Mouse (Mus musculus) left cerebral cortex, adult 2 months (tissue): ENCODE data around the gene Smad1. TPM values are rescaled to one million over a fixed set of nuclear protein-coding genes. Genes with fewer than 3 reads are reported as not detected.

ENCODE experiments used
- DNase-seq, 2 experiments: peaks; one replicate each; pipeline ENCODE4 v3.0.0; 2021 to 2022; ENCODE audit warnings: low spot score in 2 of 2, mixed read lengths in 1 of 2; ENCODE audit errors: extremely low spot score in 1 of 2
- H3K27ac ChIP-seq: fragments of 200-600 bp; 2 replicates; pipeline ENCODE4 v1.8.1; 2022
- H3K4me3 ChIP-seq: fragments of 200-600 bp; 2 replicates; pipeline ENCODE4 v1.8.1; 2022
- CTCF ChIP-seq: fragments of 200-600 bp; IDR thresholded peaks from 2 replicates; pipeline ENCODE4 v1.8.1; 2022; ENCODE audit warnings: antibody characterized with exemption, mild to moderate bottlenecking, moderate library complexity
- intact Hi-C: fragments of 180-260 bp; cut with DNase I; formaldehyde crosslinking; loops from one replicate; pipeline ENCODE4 v1.15.1; 2025
- total RNA-seq, 2 experiments: library from RNA; stranded (reverse); gene quantifications; 2 replicates each; pipeline ENCODE4 v1.2.3; 2021

Gene Smad1
- total RNA-seq, 2 experiments from 2014 or later: 30.8 to 32.9 TPM

DNA sequence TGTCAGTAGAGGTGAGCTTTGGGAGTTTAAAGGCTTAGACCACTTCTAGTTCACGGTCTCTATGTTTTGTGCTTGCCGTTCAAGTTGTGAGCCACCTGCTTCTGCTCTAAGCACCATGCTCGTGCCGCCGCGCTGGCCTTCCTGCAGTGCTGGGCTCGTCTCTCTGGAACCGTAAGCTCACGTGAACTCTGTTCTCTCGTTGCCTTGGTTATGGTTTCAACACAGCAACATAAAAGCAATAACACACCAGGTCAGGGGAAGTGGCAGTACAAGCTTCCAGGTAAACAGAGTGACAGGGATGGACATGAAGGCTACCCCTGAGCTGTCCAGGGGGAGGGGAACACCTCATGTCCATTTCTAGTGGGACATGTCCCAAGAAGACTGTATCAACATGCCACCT is 52.9 kb downstream of the Smad1 start:
- DNase-seq: no peak
- TF ChIP-seq CTCF: no peak
- H3K27ac ChIP-seq: no peak overlapping the region
- intact Hi-C loops: no loop called here
- no peak overlapping the region for H3K4me3 ChIP-seq

DNA sequence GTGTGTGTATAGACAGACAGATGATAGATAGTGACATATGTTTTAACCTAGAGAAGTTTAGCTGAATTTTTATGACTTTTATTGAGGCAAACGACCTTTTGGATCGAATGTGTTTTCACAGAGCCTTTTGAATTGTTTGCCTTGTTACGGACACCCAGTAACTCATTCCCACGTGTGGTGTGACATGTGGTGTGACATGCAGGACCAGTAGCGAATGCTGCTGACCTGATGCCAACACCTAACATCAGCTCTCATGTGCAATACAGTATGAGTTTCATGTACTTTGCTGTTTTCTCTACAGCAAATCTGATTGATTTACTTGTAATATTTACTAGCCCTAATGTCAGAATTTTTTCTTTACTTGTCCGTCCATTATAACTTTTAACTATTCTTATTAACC is 53.5 kb downstream of the Smad1 start:
- DNase-seq: no peak
- no peak for TF ChIP-seq CTCF
- Histone ChIP-seq H3K4me3 (no peak overlapping the region), H3K27ac (no peak overlapping the region)
- intact Hi-C loops: no loop called here

- Histone ChIP-seq H3K4me3 (no peak overlapping the region), H3K27ac (no peak overlapping the region)
- intact Hi-C loops: no loop called here
- no peak for TF ChIP-seq CTCF
- DNase-seq: no peak
Measured at GRCm38 (mm10) chr8:79341236-79341635, 58.1 kb downstream of the Smad1 start.

GRCm38 (mm10) chr8:79339555-79339954 is 59.8 kb downstream of the Smad1 start:
- intact Hi-C loops: loop anchor here (2.0 kb wide), 1 partner anchor 59 kb away; the partner anchor contains the start of gene Smad1
- no peak overlapping the region for H3K27ac ChIP-seq
- peak; percentile 65 for TF ChIP-seq CTCF
- no peak for DNase-seq
- no peak overlapping the region for H3K4me3 ChIP-seq

DNA sequence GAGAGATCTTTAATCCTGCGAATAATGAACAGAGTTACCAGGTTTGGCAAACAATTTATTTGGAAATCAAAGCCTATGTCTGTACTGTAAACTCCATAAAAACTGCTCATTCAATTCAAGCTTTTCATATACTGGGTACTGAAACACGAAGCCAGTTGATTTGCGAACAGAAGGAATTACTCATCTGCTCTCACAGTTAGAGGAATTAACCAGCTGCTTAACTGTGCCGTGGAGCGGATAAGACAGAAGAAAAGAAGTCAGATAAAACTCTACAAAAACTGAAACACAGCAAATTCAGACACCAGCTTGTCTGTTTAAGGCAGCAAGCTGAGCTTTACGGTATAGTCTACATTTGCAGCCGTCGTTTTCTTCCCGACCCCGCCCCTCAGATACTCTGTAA is 60.7 kb downstream of the Smad1 start:
- intact Hi-C loops: loop anchor here (2.0 kb wide), 1 partner anchor 60 kb away; the partner anchor contains the start of gene Smad1
- Histone ChIP-seq H3K27ac (no peak overlapping the region), H3K4me3 (no peak overlapping the region)
- no peak for TF ChIP-seq CTCF
- DNase-seq: peak in 1 of 2 experiments; percentile 5

GRCm38 (mm10) chr8:79332109-79332900 is 67.0 kb downstream of the Smad1 start:
- intact Hi-C loops: no loop called here
- TF ChIP-seq CTCF: no peak
- Histone ChIP-seq H3K27ac (no peak overlapping the region), H3K4me3 (no peak overlapping the region)
- no peak for DNase-seq

- no peak for DNase-seq
- Histone ChIP-seq H3K4me3 (no peak overlapping the region), H3K27ac (no peak overlapping the region)
- intact Hi-C loops: no loop called here
- TF ChIP-seq CTCF: no peak
Measured at GRCm38 (mm10) chr8:79331571-79331970, 67.7 kb downstream of the Smad1 start.

DNA sequence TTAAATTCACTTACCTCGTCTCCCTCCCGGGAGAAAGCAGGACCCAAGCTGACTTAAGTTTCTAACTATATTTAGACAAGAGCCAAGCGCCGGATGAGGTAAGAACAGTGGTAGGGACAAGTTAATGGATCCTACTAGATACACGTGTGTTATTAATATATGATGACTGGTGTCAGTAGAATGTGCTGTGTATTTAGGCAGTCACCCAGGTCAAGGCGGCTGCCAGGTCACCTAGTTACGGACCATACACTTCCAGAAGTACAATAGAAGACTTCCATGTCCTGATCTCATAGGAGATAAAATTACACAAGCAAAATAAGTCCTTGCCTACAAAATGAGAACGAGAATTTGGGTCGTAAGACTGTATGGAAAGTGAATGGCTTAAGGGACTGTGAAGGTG is 68.3 kb downstream of the Smad1 start:
- intact Hi-C loops: no loop called here
- no peak for TF ChIP-seq CTCF
- DNase-seq: no peak
- H3K4me3 ChIP-seq: no peak overlapping the region
- H3K27ac ChIP-seq: no peak overlapping the region

DNA sequence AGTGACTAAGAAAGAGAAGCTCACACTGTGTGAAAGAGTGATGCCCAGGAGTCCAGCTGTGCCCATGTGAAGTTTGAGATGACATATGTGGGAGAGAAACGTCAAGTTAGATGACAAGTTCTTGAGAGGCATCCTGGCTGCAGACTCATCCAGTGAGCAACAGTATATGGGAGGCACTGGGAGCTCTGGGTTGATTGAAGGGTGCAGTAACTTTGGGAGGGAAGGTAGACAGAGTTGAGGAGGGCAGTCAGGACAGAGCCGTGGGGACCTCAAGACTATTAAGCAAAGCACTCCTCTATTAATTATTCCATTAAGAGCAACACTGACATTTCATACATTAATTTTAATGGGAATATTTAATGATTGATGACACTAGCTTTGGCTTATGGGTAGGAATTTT is 69.6 kb downstream of the Smad1 start:
- TF ChIP-seq CTCF: no peak
- DNase-seq: no peak
- intact Hi-C loops: no loop called here
- H3K27ac ChIP-seq: no peak overlapping the region
- no peak overlapping the region for H3K4me3 ChIP-seq

DNA sequence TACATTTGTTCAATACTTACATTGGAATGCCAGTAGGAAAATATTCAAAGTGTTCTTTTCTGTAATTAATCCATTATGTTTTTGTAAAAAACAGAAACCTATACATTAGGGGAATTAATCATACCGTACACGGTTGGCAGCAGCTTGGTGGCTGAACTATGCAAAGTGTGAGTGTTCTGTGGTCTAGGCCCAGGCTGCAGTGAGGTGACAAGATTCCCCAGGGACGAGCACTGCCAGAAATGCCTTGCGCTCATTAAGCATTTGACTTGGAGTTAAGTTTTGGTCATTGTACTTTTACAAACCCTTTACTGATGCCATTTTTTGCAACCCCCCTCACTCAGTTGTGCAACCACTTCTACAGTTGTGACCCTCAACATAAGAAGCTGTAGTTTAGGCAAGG is 70.1 kb downstream of the Smad1 start:
- no peak for DNase-seq
- H3K27ac ChIP-seq: no peak overlapping the region
- intact Hi-C loops: no loop called here
- TF ChIP-seq CTCF: no peak
- H3K4me3 ChIP-seq: no peak overlapping the region

- no peak for DNase-seq
- H3K27ac ChIP-seq: no peak overlapping the region
- TF ChIP-seq CTCF: no peak
- no peak overlapping the region for H3K4me3 ChIP-seq
- intact Hi-C loops: no loop called here
Measured at GRCm38 (mm10) chr8:79325510-79325909, 73.8 kb downstream of the Smad1 start.

DNA sequence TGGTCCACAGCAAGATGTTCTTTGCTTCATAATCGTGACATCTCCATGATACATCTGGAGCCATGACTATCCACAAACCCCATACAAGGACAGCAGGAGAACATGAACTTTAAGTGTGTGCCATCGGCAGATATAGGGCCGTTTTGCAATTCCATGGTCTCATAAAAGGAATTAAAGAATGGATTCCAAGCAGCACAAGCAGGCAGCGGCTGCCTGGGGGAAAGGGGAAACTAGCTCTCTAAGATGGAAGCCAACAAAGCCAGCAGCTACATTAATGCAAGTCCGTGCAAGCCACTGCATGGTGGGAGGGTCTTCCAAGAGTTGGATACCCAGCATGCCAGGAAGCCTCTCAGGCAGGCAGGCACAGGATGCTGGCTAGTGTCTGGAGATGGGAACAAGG is 74.4 kb downstream of the Smad1 start:
- TF ChIP-seq CTCF: no peak
- Histone ChIP-seq H3K27ac (no peak overlapping the region), H3K4me3 (no peak overlapping the region)
- DNase-seq: no peak
- intact Hi-C loops: no loop called here

DNA sequence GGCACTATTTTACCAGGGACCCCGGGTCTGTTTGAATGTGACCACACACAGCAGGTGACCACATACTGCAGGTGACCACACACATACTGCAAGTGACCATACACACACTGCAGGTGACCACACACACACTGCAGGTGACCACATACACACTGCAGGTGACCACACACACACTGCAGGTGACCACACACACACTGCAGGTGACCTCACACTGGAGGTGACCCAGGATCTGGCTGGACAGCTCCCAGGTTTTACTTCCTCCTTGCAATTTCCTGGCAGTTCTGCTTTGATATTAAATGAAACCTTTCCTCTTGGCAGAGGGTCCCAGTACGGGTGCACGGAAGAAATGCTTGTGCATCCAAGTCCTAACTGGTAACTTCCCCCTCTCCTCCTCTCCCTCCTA is 75.3 kb downstream of the Smad1 start:
- Histone ChIP-seq H3K27ac (no peak overlapping the region), H3K4me3 (no peak overlapping the region)
- intact Hi-C loops: no loop called here
- no peak for TF ChIP-seq CTCF
- DNase-seq: no peak
